Mouse (Mus musculus): ENCODE measurements around the gene Bcan. TPM values are rescaled to one million over a fixed set of nuclear protein-coding genes. Genes with fewer than 3 reads are reported as not detected.
A peak's percentile ranks its signal among the peaks of the same experiment; 100 is the strongest.

Bcan gene
- 0.23 and 0.27 TPM in 2 replicates for polyA plus RNA-seq (2015; fragmentation: Nextera tagmentation; extraction: Ambion mirVana)

DNA sequence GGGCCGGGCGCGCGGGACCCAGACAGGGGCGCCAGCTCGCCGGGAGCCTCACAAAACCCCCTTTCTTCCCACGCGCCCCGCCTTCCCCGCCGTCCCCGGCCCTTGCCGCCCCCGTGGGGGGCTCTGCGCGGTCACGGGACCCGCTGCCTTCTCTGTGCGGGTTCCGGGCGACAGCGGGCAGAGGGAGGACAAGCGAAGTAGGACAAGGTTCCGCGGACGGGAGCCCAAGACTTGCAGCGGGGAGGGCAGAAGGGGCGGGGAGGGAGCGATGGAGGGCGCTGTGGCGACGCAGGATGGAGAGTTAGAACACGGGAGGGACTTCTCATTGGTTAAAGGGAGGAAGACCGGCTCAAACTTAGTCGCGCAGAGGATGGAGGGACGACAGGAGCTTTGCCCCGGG is at the start of gene Bcan:
Gene Bcan (minus strand): TSS at position 50 of the 400 bp plus-strand sequence.
- no peak for DNase-seq (ENCODE audit: low spot score)

DNA sequence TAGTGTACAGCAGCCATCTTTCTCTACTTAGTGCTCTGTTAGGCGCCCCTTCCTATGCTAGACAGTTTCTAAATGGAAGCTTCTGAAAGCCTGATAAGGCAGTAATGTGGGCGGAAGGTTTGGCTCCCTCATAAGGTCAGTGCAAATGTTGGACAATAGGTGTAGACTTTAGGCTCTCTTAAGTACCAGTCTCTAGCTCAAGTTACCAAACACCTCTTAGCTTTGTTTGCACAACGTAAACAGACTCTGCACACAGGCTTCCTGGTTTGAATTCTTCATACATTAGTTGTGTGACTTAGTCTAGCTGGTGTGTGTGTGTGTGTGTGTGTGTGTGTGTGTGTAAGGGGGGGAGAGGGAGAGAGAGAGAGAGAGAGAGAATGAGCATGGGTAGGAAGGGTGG is 49.5 kb upstream of the Bcan start:
- DNase-seq (ENCODE audit: low spot score) = no peak

DNA sequence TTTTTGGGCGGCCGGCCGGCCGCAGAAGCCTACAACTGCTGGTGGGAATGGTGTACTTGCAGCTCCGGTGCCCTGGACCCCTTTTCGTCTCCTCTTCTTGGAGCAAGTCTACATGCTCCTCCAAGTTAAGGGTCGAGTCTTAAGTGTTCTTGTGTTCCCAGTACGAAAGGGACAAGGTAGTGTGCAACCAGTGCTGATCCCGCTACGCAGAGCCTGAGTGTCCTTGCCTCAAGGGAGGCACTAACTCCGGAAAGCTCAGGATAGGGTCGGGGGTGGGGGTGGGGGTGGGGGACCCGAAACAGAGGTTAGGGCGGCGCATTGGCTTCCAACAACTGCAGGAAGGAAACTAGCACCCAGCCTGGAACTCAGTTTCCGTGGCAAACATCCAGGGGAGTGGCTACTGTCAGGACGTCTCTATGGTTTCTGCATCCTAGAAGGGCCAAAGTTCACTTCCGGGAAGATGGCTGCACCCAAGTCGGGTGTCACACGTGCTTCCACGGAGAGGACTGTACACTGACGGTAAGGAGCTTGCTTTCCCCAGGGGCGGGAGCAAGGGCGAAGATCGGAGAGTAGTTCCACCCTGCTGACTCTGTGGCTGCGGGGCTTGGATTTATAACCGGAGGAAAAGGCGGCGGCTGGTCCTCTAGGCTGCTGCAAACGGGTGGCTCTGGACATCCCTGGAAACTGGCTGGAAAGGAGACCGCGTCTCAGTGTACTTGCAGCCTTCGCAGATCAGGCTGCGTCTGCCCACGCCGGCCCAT is 42.8 kb upstream of the Bcan start, which contains the start of gene Gpatch4:
Gene Gpatch4 (plus strand): TSS at position 448 of the 761 bp plus-strand sequence.
- peak; percentile 96 for DNase-seq (ENCODE audit: low spot score)

DNA sequence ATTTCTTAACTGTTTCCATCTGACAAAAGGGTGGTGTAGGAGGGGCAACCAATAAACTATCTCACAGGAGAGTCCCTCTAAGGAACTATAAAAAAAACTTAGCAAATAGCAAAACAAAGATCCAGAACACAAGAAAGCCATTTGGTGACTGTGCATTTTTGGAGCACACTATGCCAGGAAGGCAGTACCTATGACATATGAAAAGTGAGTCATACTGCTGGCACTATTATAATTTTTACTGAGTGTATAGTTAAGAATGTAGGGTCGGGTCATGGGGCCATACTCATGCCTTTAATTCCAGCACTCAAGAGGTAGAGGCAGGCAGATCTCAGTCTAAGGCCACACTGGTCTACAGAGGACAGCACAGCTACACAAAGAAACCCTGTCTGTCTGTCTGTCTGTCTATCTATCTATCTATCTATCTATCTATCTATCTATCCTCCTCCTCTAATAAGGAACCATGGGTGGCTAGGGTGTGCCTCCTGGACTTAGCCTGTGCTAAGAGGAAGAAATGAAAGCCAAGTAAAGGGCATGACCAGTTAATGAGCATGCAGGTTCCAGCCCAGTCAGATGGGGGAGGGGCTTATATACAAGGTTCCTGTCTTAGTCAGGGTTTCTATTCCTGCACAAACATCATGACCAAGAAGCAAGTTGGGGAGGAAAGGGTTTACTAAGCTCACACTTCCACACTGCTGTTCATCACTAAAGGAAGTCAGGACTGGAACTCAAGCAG is 35.7 kb upstream of the Bcan start:
- no peak for DNase-seq (ENCODE audit: low spot score)

DNA sequence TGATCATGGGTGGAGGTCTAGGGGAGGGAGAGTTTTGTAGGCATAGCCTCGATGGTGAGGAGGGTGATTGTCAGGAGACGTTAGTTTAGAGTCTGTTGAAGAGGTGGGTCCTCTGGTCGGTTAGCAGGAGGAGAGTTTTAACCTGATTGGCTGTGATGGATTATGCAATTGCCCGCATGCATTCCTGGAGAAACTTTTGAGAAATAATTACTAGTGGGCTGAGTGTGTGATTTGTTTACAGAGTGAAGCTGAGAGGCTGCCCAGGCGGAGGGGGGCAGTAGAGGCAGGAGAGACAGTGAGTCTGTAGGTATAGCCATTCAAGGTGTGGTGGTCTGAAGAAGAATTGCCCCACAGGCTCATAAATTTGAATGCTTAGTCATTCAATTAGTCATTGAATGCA is 33.5 kb upstream of the Bcan start:
- no peak for DNase-seq (ENCODE audit: low spot score)

DNA sequence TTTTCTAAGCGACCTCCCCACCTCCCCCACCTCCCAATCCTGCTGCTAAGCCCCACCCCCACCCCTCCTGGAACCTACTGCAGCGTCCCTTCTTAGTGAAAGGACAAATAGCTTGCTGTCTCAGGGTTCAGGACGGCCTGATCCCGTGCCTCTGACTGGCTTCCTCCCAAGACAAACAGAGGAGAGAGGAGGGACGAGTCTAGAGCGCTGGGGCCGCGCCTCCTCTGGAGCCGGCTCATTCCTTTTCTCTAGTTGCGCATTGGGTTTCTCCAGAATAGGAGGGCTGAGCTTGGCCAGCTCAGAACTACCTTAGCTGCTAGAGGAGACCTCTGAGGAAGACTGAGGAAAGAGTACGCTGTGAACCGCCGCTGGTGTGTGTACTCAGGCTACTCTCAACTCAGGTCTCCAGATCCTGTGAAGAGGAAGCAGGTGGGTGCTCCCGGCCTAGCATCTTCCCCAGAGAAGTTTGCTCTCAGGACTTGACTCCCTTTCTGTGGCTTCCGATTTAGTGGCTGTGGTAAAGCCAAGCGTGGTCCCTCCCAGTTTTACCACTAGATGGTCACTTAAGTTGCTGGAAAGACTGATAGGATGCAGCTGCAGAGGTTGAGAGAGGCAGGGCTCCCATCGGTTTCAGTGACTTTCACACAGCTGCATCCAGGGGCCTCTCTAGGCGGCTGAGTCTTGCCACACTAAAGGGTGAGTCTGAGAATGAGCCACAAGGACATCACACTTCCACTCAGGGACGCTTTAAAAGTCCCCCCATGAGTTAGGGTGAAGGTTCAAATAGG is 30.8 kb upstream of the Bcan start:
- DNase-seq (ENCODE audit: low spot score) = peak; percentile 26

DNA sequence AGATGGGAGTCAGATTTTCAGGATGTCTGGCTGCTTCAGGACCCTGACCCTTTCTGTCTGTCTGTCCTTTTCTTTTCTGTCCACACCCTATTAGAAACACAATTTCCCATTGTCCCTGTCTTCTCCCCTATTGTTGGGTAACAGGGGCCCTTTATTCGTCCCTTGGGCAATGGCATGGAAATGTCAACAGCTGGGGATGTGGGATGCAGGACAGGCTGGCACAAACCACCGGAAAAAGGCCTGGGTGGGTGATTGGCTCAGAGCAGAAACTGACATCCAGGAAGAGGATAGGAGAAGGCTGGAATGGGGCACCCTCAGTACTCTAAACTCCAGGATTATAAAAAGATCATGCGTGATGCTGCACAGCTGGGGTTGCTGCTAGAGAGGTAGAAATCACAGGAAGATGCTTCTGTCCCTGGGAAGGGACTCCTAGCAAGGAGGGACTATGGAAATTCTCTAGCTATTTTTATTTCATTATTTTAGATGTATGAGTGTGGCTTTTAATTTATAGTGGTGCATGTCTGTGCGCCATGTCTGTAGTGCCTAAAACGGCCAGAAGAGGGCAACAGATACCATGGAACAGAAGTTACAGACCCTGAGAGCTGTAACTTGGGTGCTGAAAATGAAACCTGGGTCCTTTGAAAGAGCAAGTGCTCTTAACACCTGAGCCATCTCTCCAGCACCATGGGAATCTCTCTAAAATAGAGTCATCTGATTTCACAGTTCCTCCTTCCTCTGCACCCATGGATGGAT is 27.6 kb upstream of the Bcan start, which contains the start of gene Hapln2:
Gene Hapln2 (minus strand): TSS at position 150 of the 753 bp plus-strand sequence.
- DNase-seq (ENCODE audit: low spot score) = peak; percentile 26

DNA sequence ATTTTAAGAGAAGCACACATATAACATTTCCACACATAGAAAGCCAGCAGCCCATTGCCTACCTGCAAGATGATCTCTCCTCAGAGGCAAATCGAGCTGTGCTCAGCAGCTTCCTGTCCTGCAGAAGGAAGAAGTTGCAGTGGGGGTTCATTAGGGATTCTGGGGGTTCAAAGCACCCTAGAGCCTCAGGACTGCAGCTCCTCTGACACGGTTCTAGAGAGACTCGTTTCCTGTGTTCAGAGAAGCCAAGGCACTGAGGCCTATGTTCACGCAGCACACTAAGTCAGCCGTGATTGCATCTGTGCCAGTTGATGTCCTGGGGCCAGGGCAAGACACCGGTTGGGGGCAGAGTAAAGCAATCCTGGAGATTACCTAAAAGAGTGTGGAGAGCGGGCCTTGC is 26.8 kb upstream of the Bcan start:
- no peak for DNase-seq (ENCODE audit: low spot score)

DNA sequence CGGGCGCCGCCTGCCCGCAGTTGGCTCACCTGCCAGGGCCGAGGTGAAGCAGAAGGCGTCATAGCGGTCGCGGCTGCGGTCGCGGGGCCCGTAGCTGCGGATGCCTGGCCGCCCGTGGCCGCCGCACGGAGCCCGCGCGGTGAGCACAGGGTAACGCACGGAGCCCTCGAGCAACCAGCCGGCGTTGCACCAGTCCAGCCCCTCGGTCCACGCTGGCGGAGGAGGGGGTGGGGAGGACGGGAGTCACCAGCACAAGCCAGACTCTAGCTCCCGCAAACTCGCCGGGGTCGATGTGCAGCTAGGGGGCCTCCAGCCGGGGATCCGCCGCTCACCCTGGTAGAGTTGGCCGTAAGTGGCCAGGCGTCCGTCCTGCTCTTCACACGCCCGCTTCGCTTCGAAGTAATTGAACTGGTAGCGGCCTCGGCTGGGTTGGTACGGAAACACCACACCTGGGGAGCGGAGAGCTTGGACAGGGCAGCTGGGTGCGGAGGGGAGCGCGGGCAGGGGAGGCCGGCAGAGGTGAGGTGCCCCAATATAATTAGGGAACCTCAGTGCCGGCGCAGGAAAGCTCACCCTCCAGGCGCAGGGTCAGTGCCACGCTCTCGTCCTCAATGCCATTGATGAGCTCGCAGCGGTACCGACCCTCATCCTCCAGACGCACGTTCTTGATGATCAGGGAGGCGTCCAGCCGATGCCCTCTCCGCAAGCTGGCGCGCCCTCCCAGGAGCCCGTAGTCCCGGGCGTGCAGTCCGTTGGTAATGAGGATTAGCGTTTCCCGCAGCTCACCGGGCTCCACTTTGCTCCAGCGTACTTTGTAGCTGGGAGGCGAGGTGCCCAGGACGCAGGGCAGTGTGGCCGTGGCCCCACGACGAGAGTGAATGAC is 23.4 kb upstream of the Bcan start:
- no peak for DNase-seq (ENCODE audit: low spot score)

DNA sequence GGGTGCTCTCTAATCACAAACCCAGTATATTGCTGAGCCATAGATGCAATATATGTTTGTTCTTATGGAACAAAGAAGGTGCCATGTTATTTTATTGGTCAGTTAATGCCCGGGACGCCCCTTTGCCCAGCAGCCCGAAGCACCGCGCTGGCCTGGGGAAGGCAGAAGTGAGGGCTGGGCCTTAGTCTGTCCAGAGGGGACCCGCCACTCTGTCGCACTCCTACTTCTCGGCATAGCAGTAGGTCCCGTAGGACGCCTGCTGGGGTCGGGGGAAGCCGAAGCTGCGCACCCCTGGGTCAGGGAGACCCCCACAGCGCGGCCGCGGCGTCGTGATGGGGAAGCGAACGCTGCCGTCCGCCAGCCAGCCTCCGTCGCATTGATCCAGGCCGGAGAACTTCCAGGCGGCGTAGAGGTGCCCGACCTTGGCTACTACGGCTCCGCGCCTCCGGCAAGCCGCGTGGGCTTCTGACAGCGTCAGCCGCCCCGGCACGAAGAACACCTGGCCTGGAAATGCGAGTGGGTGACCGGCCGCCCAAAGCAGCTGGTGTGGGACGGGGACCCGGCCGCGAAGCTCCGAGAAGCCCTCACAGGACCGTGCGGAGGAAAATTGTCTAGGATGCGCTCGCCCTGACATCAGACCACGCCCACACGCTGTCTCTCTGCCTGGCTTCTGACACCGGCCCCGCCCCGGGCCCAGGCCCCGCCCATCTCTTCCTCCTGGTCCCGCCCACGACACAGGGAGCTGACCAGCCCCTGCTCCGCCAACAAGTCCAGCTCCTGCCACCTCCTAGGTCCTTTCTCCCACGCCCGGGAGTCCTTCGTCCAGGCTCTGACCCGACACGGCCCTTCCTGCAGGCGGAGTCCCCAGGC is 22.5 kb upstream of the Bcan start:
- peak; percentile 60 for DNase-seq (ENCODE audit: low spot score)

DNA sequence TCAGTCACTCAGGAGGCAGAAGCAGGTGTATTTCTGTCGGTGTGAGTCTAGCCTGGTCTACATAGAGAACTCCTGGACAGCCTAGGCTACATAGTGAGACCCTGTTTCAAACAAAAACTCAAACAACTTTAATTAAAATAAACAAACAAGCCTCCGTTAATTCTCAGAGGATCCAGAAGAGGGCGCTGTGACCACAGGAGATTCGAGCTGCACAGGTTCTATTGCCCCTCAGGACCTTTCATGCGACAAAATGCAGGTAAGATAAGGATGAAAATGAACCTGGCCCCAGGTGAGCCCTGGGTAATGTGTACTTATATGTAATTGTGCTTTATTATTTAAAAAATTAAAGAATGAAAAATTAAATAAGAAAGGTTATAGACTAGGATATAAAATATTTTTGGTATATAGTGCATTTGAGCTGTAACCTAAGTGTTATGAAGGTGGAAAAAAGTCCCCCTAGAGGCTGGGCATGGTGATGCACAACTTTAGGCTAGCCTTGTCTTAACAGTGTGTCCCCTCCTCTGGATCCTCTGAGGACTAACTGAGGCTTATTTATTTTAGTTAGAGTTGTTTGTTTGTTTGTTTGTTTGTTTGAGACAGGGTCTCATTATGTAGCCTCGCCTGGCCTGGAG is 10.7 kb upstream of the Bcan start:
- DNase-seq (ENCODE audit: low spot score) = peak; percentile 66

DNA sequence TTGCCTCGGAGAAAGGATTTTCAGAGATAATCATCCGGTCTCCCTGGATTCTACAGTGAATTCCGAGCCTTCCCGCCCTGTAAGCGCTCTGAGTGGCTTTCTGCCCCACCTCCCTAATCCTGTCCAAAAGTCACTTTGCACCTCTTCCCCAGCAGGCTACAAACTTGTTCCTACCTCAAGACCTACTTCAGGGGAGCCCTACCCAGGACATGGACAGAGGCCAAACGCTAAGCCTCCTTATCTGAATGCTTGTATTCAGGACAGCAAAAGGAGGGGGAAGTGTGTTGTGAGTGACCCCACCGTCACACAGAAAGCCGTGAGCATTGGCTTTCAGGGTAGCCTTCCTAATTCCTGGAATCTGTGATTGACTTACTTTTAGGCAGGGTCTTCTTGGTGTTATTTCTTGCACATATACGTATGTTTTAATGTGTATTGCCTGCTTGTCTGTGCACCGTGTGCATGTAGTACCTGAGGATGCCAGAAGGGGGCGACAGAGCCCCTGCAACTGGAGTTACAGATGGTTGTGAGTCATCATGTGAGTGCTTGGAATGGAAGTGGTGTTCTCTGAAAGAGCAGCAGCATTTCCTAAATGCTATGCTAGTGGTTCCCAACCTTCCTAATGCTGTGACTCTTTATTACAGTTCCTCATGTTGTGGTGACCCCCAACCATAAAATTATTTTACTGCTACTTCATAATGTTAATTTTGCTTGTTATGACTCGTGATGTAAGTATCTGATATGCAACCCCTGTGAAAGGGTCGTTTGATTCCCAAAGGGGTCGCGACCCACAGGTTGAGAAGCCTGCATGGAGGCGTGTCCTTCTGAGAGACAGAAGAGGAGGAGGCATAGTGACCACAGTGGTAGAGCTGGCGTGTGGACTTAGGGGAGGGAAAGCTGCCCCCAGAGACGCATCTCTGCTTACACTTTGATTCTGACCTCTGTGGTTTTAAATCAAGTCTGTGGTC is 6.1 kb upstream of the Bcan start:
- DNase-seq (ENCODE audit: low spot score) = no peak

DNA sequence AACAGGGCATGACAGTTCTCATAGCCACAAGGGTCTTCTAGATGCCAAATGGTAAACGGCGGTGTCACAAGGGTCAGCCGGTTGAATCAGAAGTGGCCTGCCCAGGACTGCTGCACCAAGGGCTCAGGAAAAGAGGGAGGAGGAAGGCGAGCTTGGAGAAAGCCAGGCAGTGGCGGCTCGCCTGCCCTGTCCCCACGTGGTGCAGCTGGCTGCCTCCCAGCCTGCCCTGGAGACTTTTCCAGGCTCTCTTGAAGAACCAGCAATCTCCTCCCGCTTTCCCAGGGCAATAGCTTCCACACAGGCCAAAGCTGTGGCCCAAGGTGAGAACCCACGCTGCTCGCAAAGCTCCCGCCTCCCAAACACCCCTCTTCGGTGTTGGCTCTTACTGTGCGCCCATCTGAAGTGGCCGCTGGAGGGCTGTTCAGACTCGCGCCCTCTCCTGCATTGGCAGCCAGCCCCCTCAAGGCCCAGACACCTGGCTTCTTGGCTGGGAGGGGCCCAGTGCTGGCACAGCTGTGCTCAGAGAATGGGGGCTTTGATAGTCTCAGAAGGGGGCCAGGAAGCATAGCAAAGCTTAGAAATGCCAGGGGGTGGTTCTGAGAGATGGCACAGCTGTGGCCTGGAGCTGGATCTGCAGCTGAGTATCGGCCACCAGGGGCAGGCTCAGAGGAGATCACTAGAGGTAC is 2.4 kb upstream of the Bcan start:
- DNase-seq (ENCODE audit: low spot score) = peak; percentile 69

DNA sequence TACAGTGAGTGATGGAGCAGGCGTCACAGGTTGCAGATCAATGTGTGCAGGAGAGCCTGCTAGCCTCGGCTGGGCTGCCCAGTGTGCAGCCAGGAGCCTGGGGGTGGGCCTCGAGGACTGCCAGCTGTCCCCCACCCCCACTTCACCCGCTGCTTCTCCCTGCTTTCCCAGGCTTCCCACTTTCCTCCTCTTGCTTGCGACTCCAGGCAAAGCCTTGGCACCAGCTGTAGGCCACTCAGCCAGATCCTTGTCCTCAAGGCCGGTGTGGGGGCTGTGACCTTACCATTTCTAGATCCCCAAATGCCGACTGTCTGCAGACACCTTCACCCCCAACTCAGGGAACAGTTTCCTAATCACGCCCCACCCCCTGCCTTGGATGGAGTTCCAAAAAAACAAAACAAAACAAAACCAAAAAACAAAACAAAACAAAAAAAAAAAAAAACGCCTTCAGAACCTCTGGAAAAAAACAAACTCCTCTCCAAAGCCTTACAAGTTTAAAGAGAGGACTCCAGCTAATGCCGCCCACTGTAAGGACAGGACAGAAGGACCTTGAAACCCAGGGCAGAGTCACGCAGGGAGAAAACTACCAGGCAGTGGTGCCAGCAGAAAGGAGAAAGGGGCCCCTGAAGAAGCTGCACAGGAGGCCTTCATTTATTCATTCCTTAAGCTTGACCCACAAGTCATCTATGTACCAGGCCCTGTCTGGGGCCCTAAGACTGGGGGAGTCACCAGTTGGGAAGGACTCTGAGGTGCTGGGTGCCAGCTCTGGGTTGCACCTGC is 976 bp upstream of the Bcan start:
- no peak for DNase-seq (ENCODE audit: low spot score)

DNA sequence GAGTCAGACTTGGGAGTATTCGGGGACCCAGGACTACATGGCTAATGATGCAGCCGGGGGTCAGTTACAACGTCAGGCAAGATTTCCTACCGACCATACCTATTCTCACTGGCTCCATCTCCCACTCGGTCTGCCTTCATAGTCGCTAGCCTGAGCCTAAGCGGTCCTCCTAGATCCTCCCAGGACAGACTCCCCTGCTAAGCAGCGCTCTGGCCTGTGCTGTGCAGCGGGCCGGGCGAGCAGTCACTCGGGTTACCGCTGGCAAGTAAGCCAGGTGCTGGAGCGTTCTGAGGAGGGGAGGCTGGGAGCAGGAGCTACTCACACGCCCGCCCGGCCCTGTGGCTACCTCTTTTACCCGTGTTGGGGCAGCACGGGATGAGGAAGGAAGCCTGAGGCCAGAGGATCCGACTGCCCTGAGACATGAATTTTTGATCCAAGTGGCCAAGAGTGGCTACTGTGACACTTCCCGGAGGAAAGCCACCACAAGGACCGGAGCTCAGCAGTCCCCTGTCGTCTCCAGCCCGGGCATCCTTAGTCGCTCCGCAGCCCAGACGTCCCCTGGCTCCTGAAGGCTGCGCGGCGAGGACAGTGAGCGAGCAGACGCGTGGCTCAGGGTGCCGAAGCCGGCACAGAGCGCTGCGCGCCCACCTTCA is 661 bp downstream of the Bcan start:
- no peak for DNase-seq (ENCODE audit: low spot score)

Data from thymus, postnatal 0 days (tissue).